Mouse (Mus musculus) forebrain, embryonic 11.5 days (tissue): ENCODE data around the gene Srpk2. TPM values are rescaled to one million over a fixed set of nuclear protein-coding genes. Genes with fewer than 3 reads are reported as not detected.
"Not testable (repeated sequence)": the region's sequence is repeated elsewhere in the genome, so short reads cannot be mapped to it uniquely, and the experiment has no call there.

Source experiments
- ATAC-seq: fragments of 200-750 bp; cut with Nextera tagmentation; replicated peaks from 2 replicates; pipeline ENCODE4 v1.8.0; 2017; ENCODE audit warnings: moderate TSS enrichment; ENCODE audit not compliant: low FRiP score
- DNase-seq: peaks from one replicate; pipeline ENCODE4 v3.0.0-alpha.2; 2017; ENCODE audit warnings: low spot score
- H3K27ac ChIP-seq: fragments of 300-500 bp; sonication (generic); 2 replicates; pipeline ENCODE4 v1.5.1; 2014; ENCODE audit warnings: low read depth, low read length
- H3K27me3 ChIP-seq: fragments of 300-500 bp; sonication (generic); 2 replicates; pipeline ENCODE4 v1.6.1; 2014; ENCODE audit warnings: mild to moderate bottlenecking, low read length, mixed read lengths; ENCODE audit not compliant: control insufficient read depth, insufficient read depth
- H3K36me3 ChIP-seq: fragments of 300-500 bp; sonication (generic); 2 replicates; pipeline ENCODE4 v1.6.1; 2014; ENCODE audit warnings: mild to moderate bottlenecking, low read length, moderate library complexity, mixed read lengths; ENCODE audit not compliant: control insufficient read depth, insufficient read depth
- H3K4me1 ChIP-seq: fragments of 300-500 bp; sonication (generic); replicated peaks from 2 replicates; pipeline ENCODE4 v1.6.1; 2014; ENCODE audit warnings: low read length, mixed read lengths; ENCODE audit not compliant: control insufficient read depth, insufficient read depth
- H3K4me2 ChIP-seq: fragments of 300-500 bp; sonication (generic); 2 replicates; pipeline ENCODE4 v1.6.1; 2014; ENCODE audit warnings: low read depth, mild to moderate bottlenecking, low read length, moderate library complexity, mixed read lengths; ENCODE audit not compliant: severe bottlenecking
- H3K4me3 ChIP-seq: fragments of 300-500 bp; sonication (generic); 2 replicates; pipeline ENCODE4 v1.5.1; 2014; ENCODE audit warnings: low read depth, low read length
- H3K9ac ChIP-seq: fragments of 300-500 bp; sonication (generic); 2 replicates; pipeline ENCODE4 v1.6.1; 2014; ENCODE audit warnings: low read length
- H3K9me3 ChIP-seq: fragments of 300-500 bp; sonication (generic); 2 replicates; pipeline ENCODE4 v1.6.1; 2016; ENCODE audit warnings: low read length, mixed read lengths; ENCODE audit not compliant: control insufficient read depth
- WGBS: fragments of 180-500 bp; shearing (Covaris S2); extraction: QIAGEN DNeasy Blood & Tissue Kit; methylation state at CpG from one replicate; pipeline ENCODE4 v1.1.7; 2014; 5-methylcytosine and 5-hydroxymethylcytosine counted together
- polyA plus RNA-seq: library from polyadenylated mRNA; unstranded; fragments of >200 nt; fragmentation: Nextera tagmentation; extraction: Ambion mirVana; gene quantifications from 2 replicates; pipeline ENCODE4 v1.2.1, GENCODE M21; 2014

Gene Srpk2
- polyA plus RNA-seq, 1 experiment from 2014 or later: 61.1 TPM

GRCm38 (mm10) chr5:23656590-23656989, 27.8 kb downstream of the Srpk2 start:
- Histone ChIP-seq H3K9ac (no peak overlapping the region), H3K9me3 (no peaks in the 10 kb centered on the region), H3K4me2 (no peak overlapping the region), H3K27ac (no peak overlapping the region), H3K4me3 (no peak overlapping the region), H3K36me3 (no peaks in the 10 kb centered on the region), H3K4me1 (no peaks in the 10 kb centered on the region), H3K27me3 (no peaks in the 10 kb centered on the region)
- ATAC-seq (no peak), DNase-seq (no peak)
- 93% methylated on average over 4 of the region's 4 CpGs for WGBS

- H3K9ac ChIP-seq: no peak overlapping the region
Measured at GRCm38 (mm10) chr5:23655030-23655429, 29.4 kb downstream of the Srpk2 start.

GRCm38 (mm10) chr5:23652326-23652725, 32.1 kb downstream of the Srpk2 start:
- H3K36me3 ChIP-seq: no peaks in the 10 kb centered on the region
- no peak overlapping the region for H3K27ac ChIP-seq
- H3K27me3 ChIP-seq: no peaks in the 10 kb centered on the region
- 82% methylated on average over 7 of the region's 7 CpGs for WGBS
- no peak overlapping the region for H3K4me2 ChIP-seq
- no peaks in the 10 kb centered on the region for H3K4me1 ChIP-seq
- H3K4me3 ChIP-seq: no peak overlapping the region
- ATAC-seq: no peak
- H3K9me3 ChIP-seq: no peaks in the 10 kb centered on the region
- no peak overlapping the region for H3K9ac ChIP-seq
- DNase-seq: no peak

More at GRCm38 (mm10) chr5:23655030-23655429, 29.4 kb downstream of the Srpk2 start:
- no peaks in the 10 kb centered on the region for H3K9me3 ChIP-seq
- H3K4me2 ChIP-seq: no peak overlapping the region
- H3K27ac ChIP-seq: no peak overlapping the region
- no peak overlapping the region for H3K4me3 ChIP-seq
- DNase-seq (no peak), ATAC-seq (no peak)
- no peaks in the 10 kb centered on the region for H3K27me3 ChIP-seq
- no peaks in the 10 kb centered on the region for H3K36me3 ChIP-seq
- WGBS: 74% methylated on average over 1 of the region's 1 CpGs
- no peaks in the 10 kb centered on the region for H3K4me1 ChIP-seq

- no peaks in the 10 kb centered on the region for H3K4me1 ChIP-seq
- H3K36me3 ChIP-seq: no peaks in the 10 kb centered on the region
- no peaks in the 10 kb centered on the region for H3K9me3 ChIP-seq
- no peaks in the 10 kb centered on the region for H3K27me3 ChIP-seq
- H3K9ac ChIP-seq: no peak overlapping the region
- H3K4me2 ChIP-seq: no peak overlapping the region
- H3K4me3 ChIP-seq: no peak overlapping the region
- DNase-seq: no peak
- 89% methylated on average over 3 of the region's 3 CpGs for WGBS
- no peak for ATAC-seq
- no peak overlapping the region for H3K27ac ChIP-seq
Measured at GRCm38 (mm10) chr5:23651786-23652185, 32.6 kb downstream of the Srpk2 start.

- no peak overlapping the region for H3K9ac ChIP-seq
- no peaks in the 10 kb centered on the region for H3K9me3 ChIP-seq
- 86% methylated on average over 3 of the region's 3 CpGs for WGBS
- no peaks in the 10 kb centered on the region for H3K36me3 ChIP-seq
- H3K4me2 ChIP-seq: no peak overlapping the region
- no peaks in the 10 kb centered on the region for H3K4me1 ChIP-seq
- H3K27me3 ChIP-seq: no peaks in the 10 kb centered on the region
- ATAC-seq (no peak), DNase-seq (no peak)
- H3K27ac ChIP-seq: no peak overlapping the region
- no peak overlapping the region for H3K4me3 ChIP-seq
Measured at GRCm38 (mm10) chr5:23650504-23650903, 33.9 kb downstream of the Srpk2 start.

GRCm38 (mm10) chr5:23649246-23649645, 35.2 kb downstream of the Srpk2 start:
- ATAC-seq: no peak
- no peak overlapping the region for H3K4me3 ChIP-seq
- no peak for DNase-seq
- no peak overlapping the region for H3K4me2 ChIP-seq
- no peaks in the 10 kb centered on the region for H3K36me3 ChIP-seq
- no peaks in the 10 kb centered on the region for H3K4me1 ChIP-seq
- H3K9me3 ChIP-seq: no peaks in the 10 kb centered on the region
- WGBS: 96% methylated on average over 2 of the region's 2 CpGs
- no peak overlapping the region for H3K9ac ChIP-seq
- H3K27me3 ChIP-seq: no peaks in the 10 kb centered on the region
- H3K27ac ChIP-seq: no peak overlapping the region

GRCm38 (mm10) chr5:23645671-23646070, 38.7 kb downstream of the Srpk2 start:
- ATAC-seq: no peak
- WGBS: 83% methylated on average over 3 of the region's 3 CpGs
- no peak for DNase-seq
- no peaks in the 10 kb centered on the region for H3K36me3 ChIP-seq
- H3K4me3 ChIP-seq: no peak overlapping the region
- H3K27me3 ChIP-seq: no peaks in the 10 kb centered on the region
- no peaks in the 10 kb centered on the region for H3K9me3 ChIP-seq
- H3K27ac ChIP-seq: no peak overlapping the region
- no peaks in the 10 kb centered on the region for H3K4me1 ChIP-seq
- H3K9ac ChIP-seq: no peak overlapping the region
- no peak overlapping the region for H3K4me2 ChIP-seq

GRCm38 (mm10) chr5:23639193-23639592, 45.2 kb downstream of the Srpk2 start:
- not testable (repeated sequence) for H3K9ac ChIP-seq, ATAC-seq, H3K36me3 ChIP-seq, H3K27me3 ChIP-seq, H3K4me1 ChIP-seq, H3K9me3 ChIP-seq, H3K27ac ChIP-seq, DNase-seq, H3K4me2 ChIP-seq, H3K4me3 ChIP-seq

GRCm38 (mm10) chr5:23638023-23638422, 46.4 kb downstream of the Srpk2 start:
- H3K4me3 ChIP-seq: no peak overlapping the region
- DNase-seq (no peak), ATAC-seq (no peak)
- H3K4me2 ChIP-seq: no peak overlapping the region
- H3K4me1 ChIP-seq: no peaks in the 10 kb centered on the region
- 86% methylated on average over 4 of the region's 4 CpGs for WGBS
- no peak overlapping the region for H3K9ac ChIP-seq
- H3K27ac ChIP-seq: no peak overlapping the region
- H3K9me3 ChIP-seq: no peaks in the 10 kb centered on the region
- H3K27me3 ChIP-seq: no peaks in the 10 kb centered on the region
- no peaks in the 10 kb centered on the region for H3K36me3 ChIP-seq
